Mouse (Mus musculus): ENCODE results near the gene Smarca5. TPM values are rescaled to one million over a fixed set of nuclear protein-coding genes. Genes with fewer than 3 reads are reported as not detected.

Gene Smarca5
- polyA plus RNA-seq, 1 experiment from 2014 or later, result 79.9 TPM

Other genes starting within 250 kb of the Smarca5 start
- 34.3 and 45.8 TPM in 2 replicates for gene Gypa, start 245.7 kb downstream of the Smarca5 start, polyA plus RNA-seq (2016; fragmentation: Nextera tagmentation; extraction: Ambion mirVana)
- gene Frem3, start 128.4 kb downstream of the Smarca5 start, polyA plus RNA-seq (2016; fragmentation: Nextera tagmentation; extraction: Ambion mirVana), result 0.05 TPM in 1 of 2 replicates, not detected in the other
- 24.8 and 37.6 TPM in 2 replicates for gene Gab1, start 141.0 kb upstream of the Smarca5 start, polyA plus RNA-seq (2016; fragmentation: Nextera tagmentation; extraction: Ambion mirVana)